Mouse (Mus musculus) adrenal gland, adult 18-20 months (tissue): Measurements from ENCODE around the gene Pcolce. TPM values are rescaled to one million over a fixed set of nuclear protein-coding genes. Genes with fewer than 3 reads are reported as not detected.

Experiments
- total RNA-seq, 2 experiments: library from RNA; stranded (reverse); gene quantifications; 1 replicate in 1 of 2; 2 replicates in 1 of 2; pipeline ENCODE4 v1.2.3; 2021

Gene Pcolce
- total RNA-seq, 2 experiments from 2014 or later = 667 to 880 TPM

Other genes starting within 250 kb of the Pcolce start
- gene Zan, start 136.7 kb downstream of the Pcolce start, total RNA-seq = not detected
- gene Pop7, start 111.3 kb downstream of the Pcolce start, total RNA-seq = 10 to 100 TPM; 23.5 to 24.7 TPM
- 10 to 100 TPM; 27.6 to 36.4 TPM for gene Gigyf1, start 95.2 kb downstream of the Pcolce start, total RNA-seq
- gene Epo, start 80.5 kb downstream of the Pcolce start, total RNA-seq = not detected
- gene Gnb2, start 80.3 kb downstream of the Pcolce start, total RNA-seq = 100 to 1,000 TPM; 517 to 525 TPM
- gene Actl6b, start 60.3 kb downstream of the Pcolce start, total RNA-seq = 1 to 10 TPM; 2.5 to 4.9 TPM
- gene Tfr2, start 43.9 kb downstream of the Pcolce start, total RNA-seq = 1 to 10 TPM; 1.8 to 2.7 TPM
- 10 to 100 TPM; 41.3 to 43.6 TPM for gene Mospd3, start 12.7 kb downstream of the Pcolce start, total RNA-seq
- gene Fbxo24, start 15.2 kb upstream of the Pcolce start, total RNA-seq = 1 to 10 TPM in 1 of 2 experiments, under 1 TPM in 1; 0.93 to 1.3 TPM
- 10 to 100 TPM; 30.3 to 32.7 TPM for gene Lrch4, start 15.3 kb upstream of the Pcolce start, total RNA-seq
- gene Gm20605, start 15.4 kb upstream of the Pcolce start, total RNA-seq = 10 to 100 TPM; 10.7 to 11.3 TPM
- gene Sap25, start 27.6 kb upstream of the Pcolce start, total RNA-seq = 1 to 10 TPM; 4.1 to 5.4 TPM
- 10 to 100 TPM in 1 of 2 experiments, 1 to 10 TPM in 1; 6.7 to 27.5 TPM for gene Irs3, start 31.9 kb upstream of the Pcolce start, total RNA-seq
- gene Agfg2, start 70.9 kb upstream of the Pcolce start, total RNA-seq = 10 to 100 TPM; 25.3 to 28.8 TPM
- 1 to 10 TPM; 4.2 to 4.7 TPM for gene Nyap1, start 127.8 kb upstream of the Pcolce start, total RNA-seq
- 10 to 100 TPM; 72.5 to 80.5 TPM for gene Tsc22d4, start 131.9 kb upstream of the Pcolce start, total RNA-seq
- 10 to 100 TPM; 23.7 to 24.6 TPM for gene Ppp1r35, start 165.1 kb upstream of the Pcolce start, total RNA-seq
- gene Mepce, start 173.9 kb upstream of the Pcolce start, total RNA-seq = 10 to 100 TPM; 39.9 to 44.6 TPM
- gene Zcwpw1, start 174.0 kb upstream of the Pcolce start, total RNA-seq = 1 to 10 TPM; 2.3 to 2.4 TPM
- 1 to 10 TPM; 2.6 to 4.3 TPM for gene Pilra, start 222.5 kb upstream of the Pcolce start, total RNA-seq
- gene Pilrb1, start 244.3 kb upstream of the Pcolce start, total RNA-seq = 1 to 10 TPM; 1.8 to 2.9 TPM